Mouse (Mus musculus): Measurements from ENCODE around the gene Sgcg. TPM values are rescaled to one million over a fixed set of nuclear protein-coding genes. Genes with fewer than 3 reads are reported as not detected.

The Sgcg gene
- polyA plus RNA-seq, 1 experiment = 5.6 TPM

DNA sequence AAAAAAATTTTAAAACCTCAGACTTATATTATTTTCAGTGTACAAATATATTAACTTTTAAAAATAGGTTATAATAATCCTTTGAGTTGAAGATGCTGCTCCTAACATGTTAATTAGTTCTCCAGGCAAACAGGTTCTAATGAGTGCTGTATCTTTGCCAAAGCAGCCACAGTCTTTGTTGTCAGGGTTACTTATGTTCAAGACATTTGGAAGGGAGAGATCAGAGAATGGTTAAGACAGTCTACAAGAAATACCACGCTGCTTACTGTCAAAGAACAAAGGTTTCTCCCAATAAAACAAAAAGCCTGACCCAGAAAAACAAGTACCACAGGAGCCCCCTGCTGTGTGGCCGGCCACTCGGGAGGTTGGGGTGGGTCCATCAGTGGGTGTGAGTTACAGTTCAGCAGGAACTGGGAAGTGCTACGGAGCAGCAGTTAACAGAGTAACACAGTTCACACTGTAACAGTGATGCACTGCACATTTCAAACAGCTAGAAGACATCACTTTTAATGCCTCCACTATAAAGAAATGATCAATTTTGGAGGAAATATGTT, 21.1 kb downstream of the Sgcg start:
- TF ChIP-seq POLR2A (IDR thresholded peaks at IDR 0.05; ENCODE audit: borderline replicate concordance, extremely low read depth, low read depth, low read length) (no peak), CTCF (IDR thresholded peaks at IDR 0.05; ENCODE audit: insufficient read depth, low read length) (no peak)
- 41% methylated on average over 4 of the region's 4 CpGs for WGBS
- Histone ChIP-seq H3K4me3 (replicated peaks; ENCODE audit: extremely low read depth, low read depth, low read length) (no peak overlapping the region), H3K4me1 (ENCODE audit: control insufficient read depth, insufficient read depth, low read length) (no peaks in the 10 kb centered on the region)
- DNase-seq = no peak

DNA sequence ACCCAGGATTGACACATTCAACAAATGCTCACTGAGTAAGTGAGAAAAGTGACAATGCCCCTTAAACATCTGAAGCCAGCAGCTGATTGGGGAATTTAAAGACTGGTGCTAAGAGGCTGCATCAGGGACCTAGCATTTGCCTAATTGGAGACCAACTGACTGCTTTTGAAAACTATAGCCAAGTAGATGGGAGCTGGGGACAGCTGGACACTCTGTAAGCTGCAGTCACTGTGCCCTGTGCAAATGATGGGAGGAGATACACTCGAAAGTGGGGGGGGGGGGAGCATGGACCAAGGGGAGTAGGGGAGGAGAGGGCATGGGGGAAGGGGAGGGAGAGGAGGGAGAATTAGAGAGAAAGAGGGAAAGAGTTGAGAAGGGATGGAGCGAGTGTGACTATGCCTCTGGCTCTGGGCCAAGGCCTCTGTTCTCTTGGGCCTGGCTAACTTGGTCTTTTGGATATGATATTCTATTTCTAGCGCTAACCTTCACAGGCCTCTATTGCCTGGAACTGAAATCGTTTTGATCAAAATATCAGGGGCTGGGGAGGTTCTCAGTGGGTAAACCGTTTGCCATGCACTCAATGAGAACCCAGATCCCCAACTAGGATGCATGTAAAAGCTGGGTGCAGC, 22.3 kb downstream of the Sgcg start:
- TF ChIP-seq POLR2A (IDR thresholded peaks at IDR 0.05; ENCODE audit: borderline replicate concordance, extremely low read depth, low read depth, low read length) (no peak), CTCF (IDR thresholded peaks at IDR 0.05; ENCODE audit: insufficient read depth, low read length) (no peak)
- DNase-seq = no peak
- 52% methylated on average over 5 of the region's 5 CpGs for WGBS
- H3K4me3 ChIP-seq (replicated peaks; ENCODE audit: extremely low read depth, low read depth, low read length) = no peak overlapping the region
- no peaks in the 10 kb centered on the region for H3K4me1 ChIP-seq (ENCODE audit: control insufficient read depth, insufficient read depth, low read length)

GRCm38 (mm10) chr14:61232016-61232568, 26.2 kb downstream of the Sgcg start:
- TF ChIP-seq CTCF (IDR thresholded peaks at IDR 0.05; ENCODE audit: insufficient read depth, low read length) (no peak), POLR2A (IDR thresholded peaks at IDR 0.05; ENCODE audit: borderline replicate concordance, extremely low read depth, low read depth, low read length) (no peak)
- 81% methylated on average over 13 of the region's 13 CpGs for WGBS
- no peak overlapping the region for H3K4me3 ChIP-seq (replicated peaks; ENCODE audit: extremely low read depth, low read depth, low read length)
- no peaks in the 10 kb centered on the region for H3K4me1 ChIP-seq (ENCODE audit: control insufficient read depth, insufficient read depth, low read length)
- no peak for DNase-seq

DNA sequence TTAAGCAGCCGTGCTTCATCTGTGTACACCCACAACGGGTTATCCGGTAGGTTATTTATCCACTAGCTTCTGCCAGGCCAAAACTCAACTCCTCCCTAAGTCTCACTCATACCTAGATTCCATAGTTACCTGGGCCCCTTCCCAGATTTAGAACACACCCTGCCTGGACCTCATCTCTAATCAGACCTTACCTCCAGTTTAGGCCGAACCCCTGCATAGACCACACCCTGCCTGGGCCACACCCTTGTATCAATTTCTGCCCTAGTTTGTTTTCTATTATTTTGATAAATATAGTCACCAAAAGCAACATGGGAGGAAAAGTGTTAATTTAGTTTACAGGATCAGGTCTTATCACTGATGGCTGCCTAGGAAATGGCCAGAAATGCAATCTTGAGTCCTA, 28.1 kb downstream of the Sgcg start:
- no peak for DNase-seq
- TF ChIP-seq CTCF (IDR thresholded peaks at IDR 0.05; ENCODE audit: insufficient read depth, low read length) (no peak), POLR2A (IDR thresholded peaks at IDR 0.05; ENCODE audit: borderline replicate concordance, extremely low read depth, low read depth, low read length) (no peak)
- no peak overlapping the region for H3K4me3 ChIP-seq (replicated peaks; ENCODE audit: extremely low read depth, low read depth, low read length)

GRCm38 (mm10) chr14:61229763-61230162, 28.5 kb downstream of the Sgcg start:
- no peaks in the 10 kb centered on the region for H3K4me1 ChIP-seq (ENCODE audit: control insufficient read depth, insufficient read depth, low read length)

More for the DNA sequence above, 28.1 kb downstream of the Sgcg start:
- H3K4me1 ChIP-seq (ENCODE audit: control insufficient read depth, insufficient read depth, low read length) = no peaks in the 10 kb centered on the region
- 88% methylated on average over 4 of the region's 4 CpGs for WGBS

GRCm38 (mm10) chr14:61226151-61226550, 32.1 kb downstream of the Sgcg start:
- WGBS = 58% methylated on average over 1 of the region's 1 CpGs
- DNase-seq = no peak
- Histone ChIP-seq H3K4me1 (ENCODE audit: control insufficient read depth, insufficient read depth, low read length) (no peaks in the 10 kb centered on the region), H3K4me3 (replicated peaks; ENCODE audit: extremely low read depth, low read depth, low read length) (no peak overlapping the region)
- TF ChIP-seq CTCF (IDR thresholded peaks at IDR 0.05; ENCODE audit: insufficient read depth, low read length) (no peak), POLR2A (IDR thresholded peaks at IDR 0.05; ENCODE audit: borderline replicate concordance, extremely low read depth, low read depth, low read length) (no peak)

More at GRCm38 (mm10) chr14:61229763-61230162, 28.5 kb downstream of the Sgcg start:
- WGBS = 83% methylated on average over 5 of the region's 5 CpGs
- no peak for DNase-seq
- H3K4me3 ChIP-seq (replicated peaks; ENCODE audit: extremely low read depth, low read depth, low read length) = no peak overlapping the region
- no peak for TF ChIP-seq CTCF (IDR thresholded peaks at IDR 0.05; ENCODE audit: insufficient read depth, low read length)
- TF ChIP-seq POLR2A (IDR thresholded peaks at IDR 0.05; ENCODE audit: borderline replicate concordance, extremely low read depth, low read depth, low read length) = no peak

- Histone ChIP-seq H3K4me1 (ENCODE audit: control insufficient read depth, insufficient read depth, low read length) (no peaks in the 10 kb centered on the region), H3K4me3 (replicated peaks; ENCODE audit: extremely low read depth, low read depth, low read length) (no peak overlapping the region)
- WGBS = 74% methylated on average over 5 of the region's 5 CpGs
- no peak for DNase-seq
- TF ChIP-seq POLR2A (IDR thresholded peaks at IDR 0.05; ENCODE audit: borderline replicate concordance, extremely low read depth, low read depth, low read length) (no peak), CTCF (IDR thresholded peaks at IDR 0.05; ENCODE audit: insufficient read depth, low read length) (no peak)
These were observed 33.8 kb downstream of the Sgcg start for GRCm38 (mm10) chr14:61224387-61225077.

GRCm38 (mm10) chr14:61223740-61224139, 34.5 kb downstream of the Sgcg start:
- no peak for DNase-seq
- TF ChIP-seq POLR2A (IDR thresholded peaks at IDR 0.05; ENCODE audit: borderline replicate concordance, extremely low read depth, low read depth, low read length) = no peak
- no peak for TF ChIP-seq CTCF (IDR thresholded peaks at IDR 0.05; ENCODE audit: insufficient read depth, low read length)
- Histone ChIP-seq H3K4me3 (replicated peaks; ENCODE audit: extremely low read depth, low read depth, low read length) (no peak overlapping the region), H3K4me1 (ENCODE audit: control insufficient read depth, insufficient read depth, low read length) (no peaks in the 10 kb centered on the region)
- 75% methylated on average over 4 of the region's 4 CpGs for WGBS

GRCm38 (mm10) chr14:61222506-61222905, 35.8 kb downstream of the Sgcg start:
- WGBS = 56% methylated on average over 6 of the region's 6 CpGs
- H3K4me1 ChIP-seq (ENCODE audit: control insufficient read depth, insufficient read depth, low read length) = no peaks in the 10 kb centered on the region
- no peak overlapping the region for H3K4me3 ChIP-seq (replicated peaks; ENCODE audit: extremely low read depth, low read depth, low read length)
- DNase-seq = no peak
- TF ChIP-seq POLR2A (IDR thresholded peaks at IDR 0.05; ENCODE audit: borderline replicate concordance, extremely low read depth, low read depth, low read length) (no peak), CTCF (IDR thresholded peaks at IDR 0.05; ENCODE audit: insufficient read depth, low read length) (no peak)
